Mouse (Mus musculus) lung, adult 2 months (tissue): Measurements from ENCODE around the gene Itgb4.

Source experiments
- CTCF ChIP-seq: fragments of 200-500 bp; IDR thresholded peaks from 2 replicates; pipeline ENCODE4 v1.5.1; 2011; ENCODE audit warnings: mild to moderate bottlenecking, low read length, control low read depth; ENCODE audit not compliant: insufficient read depth
- POLR2A ChIP-seq: fragments of 200-500 bp; IDR thresholded peaks from 2 replicates; pipeline ENCODE4 v1.6.1; 2011; ENCODE audit warnings: low read depth, mild to moderate bottlenecking, control low read depth, low read length, borderline replicate concordance; ENCODE audit errors: extremely low read depth

DNA sequence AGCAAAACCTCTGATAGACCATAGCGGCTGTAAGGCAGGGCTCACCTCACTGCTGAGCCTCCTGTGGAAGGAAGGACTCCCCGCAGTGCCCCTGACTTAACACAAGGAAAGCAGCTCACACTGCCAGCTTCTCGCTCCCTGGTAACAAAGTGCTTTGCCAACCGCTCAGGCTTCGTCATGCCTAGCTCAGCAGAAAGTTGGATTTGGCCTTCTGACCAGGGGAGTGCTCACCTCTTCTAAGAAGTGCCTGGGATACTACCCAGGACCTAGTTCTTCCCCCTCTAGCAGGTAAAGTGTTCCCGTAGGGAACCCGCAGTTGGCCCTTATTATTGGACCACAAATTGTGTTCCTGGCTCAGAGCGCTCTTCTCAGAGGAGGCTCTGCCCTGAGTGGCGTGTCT lies 15.5 kb upstream of the Itgb4 start:
- TF ChIP-seq CTCF: no peak
- no peak for TF ChIP-seq POLR2A
